Mouse (Mus musculus): ENCODE results near the gene Nudt21. TPM values are rescaled to one million over a fixed set of nuclear protein-coding genes. Genes with fewer than 3 reads are reported as not detected.

Nudt21 gene
- total RNA-seq (2021) = 10 to 100 TPM; 47.4 to 52.3 TPM

DNA sequence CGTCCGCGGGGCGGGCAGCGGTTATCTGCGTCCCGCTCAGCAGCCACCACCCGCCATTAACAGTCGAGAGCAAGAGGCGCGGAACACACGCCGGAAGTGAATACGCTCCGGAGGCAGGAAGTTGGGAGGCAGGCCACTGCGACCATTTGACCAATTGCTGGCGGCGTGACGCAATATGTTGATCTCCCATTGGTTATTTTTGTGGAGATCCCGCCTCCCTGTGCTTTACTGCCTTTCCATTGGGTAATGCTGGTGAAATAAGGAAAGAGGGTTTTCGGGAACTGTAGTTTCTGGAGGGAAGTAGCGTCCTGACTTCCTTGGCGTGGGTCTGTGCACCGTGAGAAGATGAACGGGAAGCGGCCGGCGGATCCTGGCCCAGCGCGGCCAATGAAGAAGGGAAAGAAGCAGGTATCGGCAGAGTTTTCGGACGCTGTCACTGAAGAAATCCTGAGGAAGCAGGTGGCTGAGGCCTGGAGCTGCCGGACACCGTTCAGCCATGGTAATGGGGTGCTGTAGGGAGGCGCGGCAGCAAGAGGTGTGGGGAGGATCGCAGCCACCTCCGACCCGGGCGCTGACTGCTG is at the start of gene Nudt21, which contains the start of gene Ogfod1:
TSS of gene Nudt21 (minus strand) at position 88 of the 581 bp plus-strand sequence.
TSS of gene Ogfod1 (plus strand) at position 255 of the 581 bp plus-strand sequence.
- peak; percentile 97 to 99 for DNase-seq (ENCODE audit: low spot score in 2 of 2)
- intact Hi-C loops (cut with DNase I) = loop anchor here (2.0 kb wide), 1 partner anchor 24 kb away; the partner anchor contains the start of gene Amfr

DNA sequence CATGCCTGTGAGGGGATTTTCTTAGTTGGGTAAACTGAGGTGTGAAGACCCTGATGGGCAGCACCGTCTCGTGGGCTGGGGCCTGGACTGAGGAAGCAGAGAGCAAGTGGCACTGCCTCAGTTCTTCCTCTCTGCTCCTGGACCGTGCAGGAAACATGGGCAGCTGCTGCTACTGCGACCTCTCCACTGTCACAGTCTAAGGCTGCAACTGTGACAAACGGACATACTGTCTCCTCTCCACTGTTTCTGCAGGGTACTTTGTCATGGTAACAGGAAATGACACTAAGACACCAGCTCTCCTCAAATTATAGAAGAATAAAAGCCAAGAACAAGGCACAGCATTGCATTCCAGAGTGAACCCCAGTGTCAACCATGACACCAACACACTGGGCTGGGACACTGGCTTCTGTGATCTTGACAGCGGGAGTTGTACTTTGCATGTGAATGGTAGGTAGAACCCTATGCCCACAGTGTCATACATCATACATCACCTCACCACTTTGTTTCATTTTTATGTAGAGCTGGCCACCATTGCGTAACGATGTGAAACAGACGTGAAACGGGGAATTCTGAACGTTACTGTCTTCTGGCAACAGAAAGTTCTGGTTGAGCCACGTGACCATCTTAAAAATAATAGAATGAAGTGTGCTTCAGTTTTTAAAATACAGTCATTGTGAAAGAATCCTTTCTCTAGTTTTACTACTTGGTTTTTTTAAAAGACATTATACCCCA is 39.8 kb upstream of the Nudt21 start:
- intact Hi-C loops (cut with DNase I) = no loop called here
- no peak for DNase-seq (ENCODE audit: low spot score in 2 of 2)

GRCm38 (mm10) chr8:94068793-94069192 is 32.0 kb upstream of the Nudt21 start:
- no peak for DNase-seq (ENCODE audit: low spot score in 2 of 2)
- intact Hi-C loops (cut with DNase I) = no loop called here

- DNase-seq (ENCODE audit: low spot score in 2 of 2) = peak; percentile 9 to 48
- intact Hi-C loops (cut with DNase I) = no loop called here
Measured at GRCm38 (mm10) chr8:94066121-94066863, 29.5 kb upstream of the Nudt21 start.

GRCm38 (mm10) chr8:94057157-94057854 is 20.5 kb upstream of the Nudt21 start:
- intact Hi-C loops (cut with DNase I) = no loop called here

GRCm38 (mm10) chr8:94052696-94053095 is 15.9 kb upstream of the Nudt21 start:
- intact Hi-C loops (cut with DNase I) = no loop called here
- DNase-seq (ENCODE audit: low spot score in 2 of 2) = no peak

More at GRCm38 (mm10) chr8:94057157-94057854, 20.5 kb upstream of the Nudt21 start:
- peak; percentile 61 to 63 for DNase-seq (ENCODE audit: low spot score in 2 of 2)

DNA sequence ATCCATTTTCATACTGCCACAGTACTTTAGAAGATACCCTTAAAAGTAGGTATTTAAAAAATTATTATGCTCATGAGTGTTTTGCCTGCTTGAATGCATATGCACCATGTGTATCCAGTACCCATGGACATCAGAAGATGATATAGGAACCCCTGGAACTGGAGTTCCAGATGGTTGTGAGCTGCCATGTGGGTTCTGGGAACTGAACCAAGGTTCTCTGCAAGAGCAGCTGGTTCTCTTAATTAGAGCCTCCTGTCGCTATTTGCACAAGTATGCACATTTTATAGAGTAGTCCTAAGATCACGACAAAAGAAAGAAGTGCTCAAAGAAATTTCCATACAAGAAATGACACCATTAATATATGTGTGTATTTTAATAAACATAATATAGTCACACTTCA is 11.0 kb upstream of the Nudt21 start:
- intact Hi-C loops (cut with DNase I) = no loop called here
- peak in 1 of 2 experiments; percentile 24 for DNase-seq (ENCODE audit: low spot score in 2 of 2)

DNA sequence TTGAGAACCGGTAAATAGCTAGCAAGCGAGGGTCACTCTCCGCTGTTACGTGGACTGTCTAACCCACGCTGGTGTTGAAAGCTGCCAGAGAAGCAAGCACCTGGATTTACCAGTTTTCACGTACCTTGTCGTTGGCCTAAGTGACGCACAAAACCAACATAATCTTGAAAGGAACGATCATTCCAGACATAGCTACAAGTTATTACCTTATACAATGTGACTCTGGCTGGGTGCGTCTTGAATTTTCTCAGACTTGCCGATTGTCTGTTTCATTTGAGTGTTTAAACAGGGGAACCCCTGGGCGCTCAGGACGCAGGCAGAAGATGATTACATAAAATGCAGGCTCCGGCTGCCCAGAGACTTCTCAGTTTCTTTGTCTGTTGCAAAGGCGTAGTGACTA is 975 bp upstream of the Nudt21 start:
- intact Hi-C loops (cut with DNase I) = loop anchor here (2.0 kb wide), 1 partner anchor 25 kb away; the partner anchor contains the start of gene Amfr
- DNase-seq (ENCODE audit: low spot score in 2 of 2) = peak in 1 of 2 experiments; percentile 21

DNA sequence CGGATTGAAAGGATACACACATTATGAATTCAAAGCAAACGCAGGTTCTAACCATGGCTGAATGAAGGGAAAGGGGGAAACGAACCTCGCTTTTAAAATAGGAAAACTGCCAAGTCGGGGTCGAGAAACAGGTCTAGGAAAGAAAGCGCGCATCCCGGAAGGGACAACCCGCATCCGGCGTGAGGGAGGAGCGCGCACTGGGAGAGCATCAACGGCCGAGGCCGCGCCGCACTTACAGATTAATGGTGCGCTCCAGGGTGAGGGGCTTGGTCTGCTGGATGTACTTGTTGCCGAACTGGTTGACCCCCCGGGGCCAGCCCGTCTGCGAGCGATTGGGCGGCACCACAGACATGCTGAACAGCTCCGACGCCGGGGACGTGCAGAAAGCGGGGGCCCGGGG is 290 bp downstream of the Nudt21 start:
- peak; percentile 65 to 69 for DNase-seq (ENCODE audit: low spot score in 2 of 2)
- intact Hi-C loops (cut with DNase I) = loop anchor here (2.0 kb wide), 1 partner anchor 24 kb away; the partner anchor contains the start of gene Amfr

GRCm38 (mm10) chr8:94035200-94035599 is 1.6 kb downstream of the Nudt21 start:
- no peak for DNase-seq (ENCODE audit: low spot score in 2 of 2)
- intact Hi-C loops (cut with DNase I) = no loop called here

DNA sequence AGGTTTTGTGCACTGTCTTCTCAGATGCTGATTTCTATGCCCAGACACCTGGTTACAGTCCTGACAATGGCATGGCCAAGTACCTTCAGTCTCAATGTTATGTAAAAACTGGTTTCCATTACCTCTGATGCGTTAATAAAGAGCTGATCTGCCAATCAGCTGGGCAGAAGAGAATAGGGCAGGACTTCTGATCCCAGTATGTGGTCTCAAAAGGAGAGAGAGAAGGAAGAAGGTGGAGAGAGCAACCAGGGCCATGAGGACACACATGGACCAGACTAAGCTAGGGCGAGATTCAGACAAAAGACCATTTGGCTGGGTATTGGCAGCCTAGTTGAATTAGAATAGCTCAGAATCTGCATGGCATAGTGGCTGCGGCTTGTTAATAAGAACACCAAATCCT is 3.2 kb downstream of the Nudt21 start:
- no peak for DNase-seq (ENCODE audit: low spot score in 2 of 2)
- intact Hi-C loops (cut with DNase I) = no loop called here

GRCm38 (mm10) chr8:94029701-94030100 is 7.1 kb downstream of the Nudt21 start:
- DNase-seq (ENCODE audit: low spot score in 2 of 2) = no peak
- intact Hi-C loops (cut with DNase I) = no loop called here

DNA sequence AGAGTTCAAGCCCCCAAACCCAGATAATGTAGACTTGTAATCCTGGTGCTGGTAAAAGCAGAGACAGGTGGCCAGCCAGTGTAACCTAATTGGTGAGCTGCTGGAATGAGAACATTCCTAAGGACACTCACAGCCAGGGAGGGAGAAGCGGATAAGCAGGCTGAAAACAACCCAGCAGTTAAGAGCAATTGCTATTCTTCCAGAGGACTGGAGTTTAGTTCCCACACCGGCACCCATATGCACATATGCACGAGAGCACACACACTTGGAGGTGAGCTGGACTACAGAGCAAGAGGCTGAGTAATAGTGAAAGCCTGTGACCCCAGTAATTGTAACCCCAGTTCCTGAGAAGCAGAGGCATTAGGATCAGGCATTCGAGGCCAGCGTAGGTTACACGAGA is 12.9 kb downstream of the Nudt21 start:
- no peak for DNase-seq (ENCODE audit: low spot score in 2 of 2)
- intact Hi-C loops (cut with DNase I) = no loop called here

DNA sequence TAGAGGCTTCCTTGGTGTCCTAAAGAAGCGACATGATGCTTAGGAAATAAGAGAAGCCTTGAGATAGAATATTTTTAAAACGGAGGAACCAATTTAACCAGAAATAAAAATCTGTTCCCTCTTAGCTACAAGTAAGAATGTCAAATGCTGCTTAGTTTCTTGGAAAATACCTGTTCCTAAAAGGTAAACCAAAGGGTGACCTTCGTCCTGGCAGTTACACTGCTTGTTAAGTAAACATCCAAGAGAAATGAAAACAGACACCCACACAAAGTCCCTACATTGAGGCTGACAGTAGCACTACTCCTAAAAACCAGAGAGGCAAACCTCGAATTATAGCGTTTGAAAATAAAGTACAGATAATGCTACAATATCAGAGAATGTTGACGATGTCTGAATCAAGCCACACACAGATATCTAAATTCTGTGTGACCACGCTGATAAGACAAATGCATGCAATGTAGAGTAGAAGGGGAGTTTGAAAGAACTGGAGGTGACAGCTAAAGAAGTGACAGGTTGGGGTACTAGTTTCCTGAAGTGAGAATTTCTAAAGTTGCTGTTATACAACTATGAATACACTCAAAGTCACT is 23.7 kb downstream of the Nudt21 start:
- intact Hi-C loops (cut with DNase I) = loop anchor here (2.0 kb wide), 1 partner anchor 24 kb away; the partner anchor contains the start of genes Nudt21 and Ogfod1
- no peak for DNase-seq (ENCODE audit: low spot score in 2 of 2)

DNA sequence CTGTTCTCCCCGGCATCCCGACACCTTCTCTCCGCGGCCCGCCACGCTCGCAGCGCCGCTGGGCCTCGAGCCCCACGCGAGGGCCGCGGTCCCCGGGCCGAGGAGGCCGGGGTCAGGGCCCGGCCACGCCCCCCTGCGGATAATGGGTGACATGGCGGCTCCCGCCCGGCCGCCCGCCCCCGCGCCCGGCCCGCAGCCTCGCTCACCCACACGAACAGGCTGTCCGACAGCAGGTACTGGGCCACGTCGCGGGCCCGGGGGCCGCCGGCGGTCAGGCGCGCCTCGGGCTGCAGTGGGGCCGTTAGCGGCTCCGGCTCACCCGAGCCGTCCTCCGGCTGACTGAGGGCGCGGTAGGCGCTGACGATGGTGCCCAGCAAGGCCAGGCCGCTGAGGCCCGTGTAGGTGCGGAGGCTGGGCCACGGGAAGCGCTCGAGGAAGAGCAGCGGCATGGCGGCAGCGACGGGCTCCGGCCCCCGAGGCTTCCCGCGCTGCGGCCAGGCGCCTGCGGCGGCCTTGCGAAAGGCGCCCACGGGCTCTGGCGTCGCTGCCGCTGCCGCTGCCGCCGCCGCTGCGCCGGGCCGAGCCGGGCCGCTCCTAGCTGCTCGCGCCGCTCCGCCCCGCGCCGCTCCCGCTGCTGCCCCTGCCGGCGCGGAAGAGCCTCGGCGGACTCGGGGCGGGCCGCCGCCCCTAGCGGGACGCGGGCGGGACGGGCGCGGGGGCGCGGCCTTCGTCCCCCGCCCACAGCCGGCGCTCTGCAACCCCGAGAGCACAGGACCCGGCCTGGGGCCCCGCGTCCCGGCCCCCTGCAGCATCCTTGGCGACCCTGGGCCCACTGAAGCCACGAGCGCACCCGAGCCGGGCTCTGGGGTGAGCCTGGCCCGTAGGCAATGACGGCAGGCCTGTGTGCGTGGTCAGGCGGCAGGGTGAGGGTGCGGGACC is 24.5 kb downstream of the Nudt21 start, which contains the start of gene Amfr:
TSS of gene Amfr (minus strand) at position 830 of the 939 bp plus-strand sequence.
- peak; percentile 49 to 62 for DNase-seq (ENCODE audit: low spot score in 2 of 2)
- intact Hi-C loops (cut with DNase I) = loop anchor here (2.0 kb wide), 1 partner anchor 25 kb away; the partner anchor contains the start of genes Nudt21 and Ogfod1

DNA sequence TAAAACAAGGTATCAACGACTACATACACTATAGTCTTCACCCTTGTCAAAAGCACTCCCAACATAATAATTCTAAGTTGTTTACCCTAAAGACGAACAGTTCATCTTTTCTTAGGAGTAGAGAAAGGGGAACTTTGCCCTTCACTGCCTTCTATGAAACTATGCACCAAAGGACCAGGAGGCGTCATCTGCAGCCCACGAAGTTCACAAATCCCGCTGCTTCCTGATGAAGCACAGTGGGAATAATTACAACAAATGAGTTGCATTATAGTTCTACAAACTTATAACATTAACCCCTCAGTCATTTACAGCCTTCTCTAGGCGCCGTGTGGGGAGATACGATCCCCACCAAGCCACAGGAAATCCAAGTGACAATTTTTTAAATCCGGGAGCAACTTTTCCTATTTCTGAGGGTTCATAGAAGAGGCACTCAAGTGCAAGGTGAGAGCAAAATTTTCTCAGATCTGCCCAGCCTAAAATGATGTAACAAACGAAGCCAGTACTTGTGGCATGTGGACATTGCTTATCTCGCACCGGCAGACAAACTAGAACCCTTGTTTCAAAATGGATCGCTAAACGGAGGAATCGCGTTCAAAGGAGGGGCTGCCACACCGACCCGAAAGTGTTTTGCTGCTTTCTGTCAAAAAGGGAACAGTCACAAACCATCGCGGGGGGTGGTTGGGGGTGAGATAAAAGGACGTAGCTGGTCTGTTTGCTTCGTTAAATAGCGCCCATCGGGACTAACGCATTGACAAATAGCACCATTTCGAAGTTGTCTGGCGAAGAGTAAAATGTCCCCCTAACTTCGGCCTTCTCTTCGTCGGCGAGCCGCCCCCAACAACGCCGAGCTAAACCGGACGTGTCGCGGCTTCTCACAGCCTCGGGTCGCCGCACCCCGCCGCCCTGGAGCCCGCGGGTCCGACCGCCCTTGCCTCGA is 25.5 kb downstream of the Nudt21 start:
- no peak for DNase-seq (ENCODE audit: low spot score in 2 of 2)
- intact Hi-C loops (cut with DNase I) = loop anchor here (2.0 kb wide), 1 partner anchor 25 kb away; the partner anchor contains the start of genes Nudt21 and Ogfod1
